Mouse (Mus musculus) brain, adult 10 weeks (tissue): Measurements from ENCODE around the gene Coa7. TPM values are rescaled to one million over a fixed set of nuclear protein-coding genes. Genes with fewer than 3 reads are reported as not detected.

ENCODE experiments used
- polyA plus RNA-seq: library from polyadenylated mRNA; stranded (reverse); fragments of 350-450 nt; fragmentation: Illumina TruSeq; extraction: RNeasy Lipid Tissue Mini Kit (QIAGEN cat#74804); gene quantifications from one replicate; pipeline ENCODE4 v1.2.3, GENCODE M21; 2015; ENCODE audit warnings: low read depth, low replicate concordance

Coa7 gene
- 23.9 TPM for polyA plus RNA-seq

GRCm38 (mm10) chr4:108327730-108328484, at the start of gene Coa7:
Gene Coa7, plus strand, starts transcription at chr4:108328140.

GRCm38 (mm10) chr4:108300670-108301373, 27.1 kb upstream of the Coa7 start, which contains the start of gene Zyg11b:
Gene Zyg11b, minus strand, starts transcription at chr4:108301096.

DNA sequence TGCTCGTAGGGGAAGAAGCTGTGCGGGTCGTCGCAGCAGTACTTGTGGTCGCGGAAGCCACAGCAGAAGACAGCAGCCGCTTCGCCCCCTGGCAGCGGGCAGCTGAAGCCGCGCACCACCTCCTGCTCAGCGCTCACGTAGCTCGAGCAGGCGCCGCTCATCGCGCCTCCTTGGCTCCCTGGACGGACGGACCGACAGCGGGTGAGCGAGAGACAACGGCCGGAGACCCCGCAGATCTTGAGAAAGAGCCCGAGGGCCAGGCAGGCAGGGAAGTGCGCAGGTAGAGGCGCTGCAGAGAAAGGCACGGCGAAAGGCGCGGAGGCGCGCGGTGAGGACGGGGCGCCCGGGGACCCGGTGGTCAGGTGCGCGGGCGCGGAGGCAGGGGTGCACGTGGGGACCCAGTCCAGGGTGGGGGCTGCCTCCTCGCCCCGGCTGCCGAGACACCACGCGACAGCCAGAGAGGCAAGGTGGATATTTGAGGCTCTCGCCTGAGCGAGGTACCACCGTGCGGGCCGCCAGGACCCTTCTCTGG, 55.3 kb downstream of the Coa7 start, which contains the start of gene Shisal2a:
TSS of gene Shisal2a (minus strand) at position 167 of the 532 bp plus-strand sequence.

Other genes with a start within 250 kb of the Coa7 start
- 3.0 TPM for gene Podn, start 231.7 kb upstream of the Coa7 start, polyA plus RNA-seq
- gene Scp2, start 183.1 kb upstream of the Coa7 start, polyA plus RNA-seq: 244 TPM
- 28.3 TPM for gene Echdc2, start 162.7 kb upstream of the Coa7 start, polyA plus RNA-seq
- not detected for gene Zyg11a, start 110.1 kb upstream of the Coa7 start, polyA plus RNA-seq
- gene Zyg11b, start 27.0 kb upstream of the Coa7 start, polyA plus RNA-seq: 65.2 TPM
- not detected for gene Shisal2a, start 55.2 kb downstream of the Coa7 start, polyA plus RNA-seq
- gene Gpx7, start 78.8 kb downstream of the Coa7 start, polyA plus RNA-seq: 8.4 TPM
- 24.3 TPM for gene Tut4, start 131.3 kb downstream of the Coa7 start, polyA plus RNA-seq